Mouse (Mus musculus): ENCODE data around the gene Naglu. TPM values are rescaled to one million over a fixed set of nuclear protein-coding genes. Genes with fewer than 3 reads are reported as not detected.
"Not testable (repeated sequence)": the region's sequence is repeated elsewhere in the genome, so short reads cannot be mapped to it uniquely, and the experiment has no call there.

Gene Naglu
- polyA plus RNA-seq, 1 experiment from 2014 or later: 8.0 TPM

DNA sequence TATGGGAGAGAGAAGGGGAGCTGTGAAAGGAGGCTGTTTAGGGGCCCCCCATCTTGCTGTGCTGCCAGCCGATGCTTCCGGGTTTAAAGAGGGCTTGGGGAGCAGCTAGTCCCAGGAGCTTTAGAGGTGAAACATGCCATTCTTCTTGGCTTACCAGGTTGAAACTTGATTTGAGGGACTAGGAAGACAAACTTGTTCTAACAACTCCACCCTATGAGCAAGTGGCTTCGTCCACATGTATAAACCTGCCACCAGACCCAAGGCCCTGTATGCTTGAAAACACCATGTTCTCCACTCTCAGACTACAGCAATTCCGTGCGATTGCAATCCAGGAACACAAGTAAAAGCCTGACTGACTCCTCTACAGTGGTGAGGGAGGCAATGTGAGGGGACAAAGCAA is 33.2 kb downstream of the Naglu start:
- WGBS: 89% methylated on average over 5 of the region's 5 CpGs
- H3K4me3 ChIP-seq (replicated peaks): no peak overlapping the region
- no peak overlapping the region for H3K4me2 ChIP-seq
- no peak overlapping the region for H3K9ac ChIP-seq (replicated peaks)
- H3K9me3 ChIP-seq: no peaks in the 10 kb centered on the region
- peaks cover 76% of the 10 kb centered on the region for H3K36me3 ChIP-seq
- no peaks in the 10 kb centered on the region for H3K4me1 ChIP-seq (replicated peaks)
- 0 out of 2 replicates have a peak overlapping the region, but pooled peaks have one; percentile 37 for H3K27ac ChIP-seq
- H3K27me3 ChIP-seq: no peaks in the 10 kb centered on the region
- ATAC-seq (ENCODE audit: insufficient number of reproducible peaks, insufficient read depth, low FRiP score, low TSS enrichment, low read depth): no peak

DNA sequence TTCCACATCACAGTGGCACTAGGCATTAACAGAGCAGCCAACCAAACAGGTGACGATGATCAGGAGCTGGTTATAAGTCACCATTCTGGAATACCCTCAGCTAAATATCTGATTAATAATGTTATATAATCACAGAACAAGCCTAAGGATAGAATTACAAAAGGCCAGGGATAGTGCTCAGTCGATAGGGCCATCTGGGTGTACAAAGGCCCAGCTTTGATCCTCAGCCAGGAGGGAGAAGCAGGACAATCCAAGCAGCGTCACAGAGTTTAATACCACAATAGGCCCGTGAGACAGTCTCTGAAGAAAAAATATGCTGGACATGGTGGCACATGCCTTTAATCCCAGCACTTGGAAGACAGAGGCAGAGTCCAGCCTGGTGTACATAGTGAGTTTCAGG is 39.5 kb downstream of the Naglu start:
- no peak for ATAC-seq (ENCODE audit: insufficient number of reproducible peaks, insufficient read depth, low FRiP score, low TSS enrichment, low read depth)
- no peaks in the 10 kb centered on the region; the same call in 1 of the 2 replicates for H3K4me1 ChIP-seq (replicated peaks)
- peaks cover 26% of the 10 kb centered on the region for H3K36me3 ChIP-seq
- H3K4me3 ChIP-seq (replicated peaks): no peak overlapping the region
- no peak overlapping the region for H3K27ac ChIP-seq
- WGBS: 86% methylated on average over 4 of the region's 4 CpGs
- no peaks in the 10 kb centered on the region for H3K27me3 ChIP-seq
- no peak overlapping the region for H3K9ac ChIP-seq (replicated peaks)
- H3K4me2 ChIP-seq: no peak overlapping the region
- no peaks in the 10 kb centered on the region for H3K9me3 ChIP-seq

DNA sequence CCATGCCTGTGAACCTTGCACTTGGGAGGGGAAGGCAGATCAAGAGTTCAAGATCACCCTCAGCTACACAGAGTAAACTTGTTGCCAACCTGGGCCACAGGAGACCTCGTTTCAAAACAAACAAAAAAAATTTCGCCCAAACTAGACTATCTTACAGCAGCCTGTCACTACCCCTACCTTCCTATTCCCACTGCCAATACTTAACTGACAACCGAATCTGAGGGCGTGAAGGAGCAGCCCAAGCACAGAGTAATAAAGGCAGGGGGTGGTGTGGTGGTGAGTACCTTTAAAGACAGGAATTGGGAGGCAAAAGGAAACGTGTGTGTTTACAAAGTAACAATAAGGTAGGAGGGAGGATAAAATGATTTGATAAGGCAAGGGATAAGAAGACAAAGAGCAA is 40.9 kb downstream of the Naglu start:
- H3K4me3 ChIP-seq (replicated peaks): no peak overlapping the region
- H3K9me3 ChIP-seq: no peaks in the 10 kb centered on the region
- ATAC-seq (ENCODE audit: insufficient number of reproducible peaks, insufficient read depth, low FRiP score, low TSS enrichment, low read depth): no peak
- no peak overlapping the region for H3K27ac ChIP-seq
- peaks cover 13% of the 10 kb centered on the region for H3K36me3 ChIP-seq
- H3K9ac ChIP-seq (replicated peaks): no peak overlapping the region
- 56% methylated on average over 5 of the region's 5 CpGs for WGBS
- H3K4me2 ChIP-seq: no peak overlapping the region
- H3K4me1 ChIP-seq (replicated peaks): no peaks in the 10 kb centered on the region; the same call in 1 of the 2 replicates
- H3K27me3 ChIP-seq: no peaks in the 10 kb centered on the region

DNA sequence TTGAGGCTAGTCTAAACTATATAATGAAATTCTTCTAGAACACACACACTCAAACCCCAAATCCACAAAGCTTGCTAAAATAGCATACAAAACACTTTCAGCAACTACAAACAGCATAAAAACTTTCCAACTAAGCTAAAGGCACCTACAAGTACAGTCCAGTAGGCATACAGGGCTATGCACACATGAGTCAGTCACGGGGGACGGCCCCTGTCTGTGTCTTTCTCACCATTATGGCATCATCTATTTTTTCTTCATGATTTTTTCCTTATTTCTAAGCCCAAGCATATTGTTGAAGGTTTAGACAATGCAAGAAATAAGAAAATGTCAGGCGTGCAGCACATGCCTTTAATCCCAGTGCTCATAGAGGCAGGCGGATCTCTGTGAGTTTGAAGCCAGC is 41.4 kb downstream of the Naglu start:
- Histone ChIP-seq H3K27me3 (no peaks in the 10 kb centered on the region), H3K4me2 (no peak overlapping the region), H3K9me3 (no peaks in the 10 kb centered on the region), H3K4me1 (replicated peaks) (no peaks in the 10 kb centered on the region; the same call in 1 of the 2 replicates), H3K9ac (replicated peaks) (no peak overlapping the region), H3K27ac (no peak overlapping the region), H3K36me3 (peaks cover 14% of the 10 kb centered on the region), H3K4me3 (replicated peaks) (no peak overlapping the region)
- 92% methylated on average over 4 of the region's 4 CpGs for WGBS
- ATAC-seq (ENCODE audit: insufficient number of reproducible peaks, insufficient read depth, low FRiP score, low TSS enrichment, low read depth): no peak

GRCm38 (mm10) chr11:101112186-101112585 is 42.4 kb downstream of the Naglu start:
- Histone ChIP-seq H3K4me1 (replicated peaks) (no peaks in the 10 kb centered on the region; the same call in 1 of the 2 replicates), H3K4me2 (no peak overlapping the region), H3K9me3 (no peaks in the 10 kb centered on the region), H3K27ac (0 out of 2 replicates have a peak overlapping the region, but pooled peaks have one; percentile 53), H3K9ac (replicated peaks) (no peak overlapping the region), H3K36me3 (peaks cover 21% of the 10 kb centered on the region), H3K27me3 (no peaks in the 10 kb centered on the region), H3K4me3 (replicated peaks) (no peak overlapping the region)
- WGBS: 89% methylated on average over 3 of the region's 3 CpGs
- no peak for ATAC-seq (ENCODE audit: insufficient number of reproducible peaks, insufficient read depth, low FRiP score, low TSS enrichment, low read depth)

GRCm38 (mm10) chr11:101115564-101115963 is 45.8 kb downstream of the Naglu start:
- WGBS: 80% methylated on average over 2 of the region's 2 CpGs
- no peak overlapping the region for H3K4me3 ChIP-seq (replicated peaks)

GRCm38 (mm10) chr11:101118105-101118504 is 48.3 kb downstream of the Naglu start:
- no peak for ATAC-seq (ENCODE audit: insufficient number of reproducible peaks, insufficient read depth, low FRiP score, low TSS enrichment, low read depth)
- no peaks in the 10 kb centered on the region for H3K9me3 ChIP-seq
- peak overlapping the region; percentile 95 for H3K4me2 ChIP-seq
- H3K36me3 ChIP-seq: peaks cover 30% of the 10 kb centered on the region
- no peaks in the 10 kb centered on the region for H3K27me3 ChIP-seq
- peak overlapping the region; percentile 93 for H3K9ac ChIP-seq (replicated peaks)
- peak overlapping the region; percentile 91 for H3K4me3 ChIP-seq (replicated peaks)
- H3K4me1 ChIP-seq (replicated peaks): peaks cover 25% of the 10 kb centered on the region
- WGBS: 57% methylated on average over 4 of the region's 4 CpGs
- no peak overlapping the region for H3K27ac ChIP-seq

More at GRCm38 (mm10) chr11:101115564-101115963, 45.8 kb downstream of the Naglu start:
- no peaks in the 10 kb centered on the region for H3K27me3 ChIP-seq
- H3K27ac ChIP-seq: no peak overlapping the region
- H3K4me2 ChIP-seq: no peak overlapping the region
- H3K36me3 ChIP-seq: peaks cover 16% of the 10 kb centered on the region
- ATAC-seq (ENCODE audit: insufficient number of reproducible peaks, insufficient read depth, low FRiP score, low TSS enrichment, low read depth): no peak
- no peak overlapping the region for H3K9ac ChIP-seq (replicated peaks)
- no peaks in the 10 kb centered on the region for H3K9me3 ChIP-seq
- peaks cover 16% of the 10 kb centered on the region for H3K4me1 ChIP-seq (replicated peaks)

GRCm38 (mm10) chr11:101119131-101119760 is 49.4 kb downstream of the Naglu start:
- Histone ChIP-seq H3K4me3 (replicated peaks) (peak overlapping the region; percentile 91), H3K4me1 (replicated peaks) (peaks cover 25% of the 10 kb centered on the region), H3K9me3 (no peaks in the 10 kb centered on the region), H3K27me3 (no peaks in the 10 kb centered on the region), H3K27ac (peak overlapping the region; percentile 92), H3K36me3 (peaks cover 41% of the 10 kb centered on the region), H3K9ac (replicated peaks) (peak overlapping the region; percentile 93), H3K4me2 (peak overlapping the region; percentile 95)
- under 1% methylated on average over 39 of the region's 39 CpGs for WGBS
- peak; percentile 78 for ATAC-seq (ENCODE audit: insufficient number of reproducible peaks, insufficient read depth, low FRiP score, low TSS enrichment, low read depth)

- no peaks in the 10 kb centered on the region for H3K27me3 ChIP-seq
- peaks cover 25% of the 10 kb centered on the region for H3K4me1 ChIP-seq (replicated peaks)
- H3K4me2 ChIP-seq: peak within 1 kb of the TSS; percentile 95
- H3K9me3 ChIP-seq: no peaks in the 10 kb centered on the region
- H3K36me3 ChIP-seq: peaks cover 48% of the 10 kb centered on the region
- peak within 1 kb of the TSS; percentile 92 for H3K27ac ChIP-seq
- WGBS: under 1% methylated on average over 61 of the region's 61 CpGs
- peak within 1 kb of the TSS; percentile 91 for H3K4me3 ChIP-seq (replicated peaks)
- H3K9ac ChIP-seq (replicated peaks): peak within 1 kb of the TSS; percentile 93
- peak; percentile 96 for ATAC-seq (ENCODE audit: insufficient number of reproducible peaks, insufficient read depth, low FRiP score, low TSS enrichment, low read depth)
Observed at GRCm38 (mm10) chr11:101119761-101120544, 50.1 kb downstream of the Naglu start, which contains the start of the genes Retreg3 and Tubg1. Retreg3 (minus strand) TSS chr11:101119893. Tubg1 (plus strand) TSS chr11:101119938.

GRCm38 (mm10) chr11:101120545-101121188 is 50.9 kb downstream of the Naglu start:
- Histone ChIP-seq H3K4me3 (replicated peaks) (peak overlapping the region; percentile 91), H3K4me2 (peak overlapping the region; percentile 95), H3K9me3 (no peaks in the 10 kb centered on the region), H3K4me1 (replicated peaks) (peaks cover 25% of the 10 kb centered on the region), H3K27ac (peak overlapping the region; percentile 92), H3K36me3 (peaks cover 55% of the 10 kb centered on the region), H3K9ac (replicated peaks) (peak overlapping the region; percentile 82), H3K27me3 (no peaks in the 10 kb centered on the region)
- WGBS: 25% methylated on average over 19 of the region's 19 CpGs
- no peak for ATAC-seq (ENCODE audit: insufficient number of reproducible peaks, insufficient read depth, low FRiP score, low TSS enrichment, low read depth)

DNA sequence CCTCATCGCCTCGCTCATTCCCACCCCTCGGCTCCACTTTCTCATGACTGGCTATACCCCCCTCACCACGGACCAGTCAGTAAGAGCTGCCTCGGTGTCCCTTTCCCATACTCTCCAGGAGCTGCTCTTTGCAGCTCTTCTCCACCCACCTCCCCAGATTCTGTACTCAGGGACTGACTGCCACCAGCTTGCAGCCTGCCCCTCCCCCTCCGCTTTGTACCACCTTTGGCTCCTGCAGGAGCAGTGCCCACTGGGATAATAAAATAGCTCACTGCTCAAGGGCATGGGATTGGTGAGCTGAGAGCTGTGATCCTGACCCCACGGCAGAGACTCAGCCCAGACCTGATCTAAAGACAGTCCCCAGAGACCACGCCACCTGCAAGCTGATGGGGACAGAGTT is 54.7 kb downstream of the Naglu start:
- H3K27me3 ChIP-seq; ATAC-seq (ENCODE audit: insufficient number of reproducible peaks, insufficient read depth, low FRiP score, low TSS enrichment, low read depth); H3K27ac ChIP-seq; H3K9me3 ChIP-seq; H3K4me2 ChIP-seq; H3K4me3 ChIP-seq (replicated peaks); H3K9ac ChIP-seq (replicated peaks): not testable (repeated sequence)
- Histone ChIP-seq H3K4me1 (replicated peaks) (peaks cover 11% of the 10 kb centered on the region), H3K36me3 (peaks cover 63% of the 10 kb centered on the region)
- WGBS: 93% methylated on average over 8 of the region's 8 CpGs
